Mouse (Mus musculus): ENCODE measurements at regions not wholly inside any gene's neighbourhood (a gene's known extent, or its start where the extent isn't known, plus 50 kb on each side); places are given as distances from the start of the nearest gene placed in this dataset.

DNA sequence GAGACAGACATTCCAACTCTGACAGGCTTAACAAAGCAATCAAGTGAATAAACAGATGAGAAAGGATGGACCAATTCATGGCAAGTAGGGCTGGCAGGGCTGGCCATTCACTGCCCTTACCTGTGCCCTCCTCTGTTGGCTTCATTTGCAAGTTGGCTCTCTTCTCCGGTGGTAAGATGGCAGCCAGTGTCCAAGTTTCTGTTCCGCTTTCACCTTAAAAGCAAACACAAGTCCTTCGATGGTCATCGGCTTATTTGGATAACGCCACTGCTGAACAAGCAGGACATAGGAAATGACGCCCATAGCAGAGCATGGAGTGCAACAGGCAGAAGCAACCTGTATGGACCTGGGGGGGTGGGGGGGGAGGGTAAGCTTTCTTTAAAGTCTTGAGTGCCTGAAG, 231.2 kb upstream of the Arid1b start:
- Histone ChIP-seq H3K4me3 (no peak overlapping the region), H3K36me3 (no peaks in the 10 kb centered on the region), H3K9ac (no peak overlapping the region), H3K4me2 (no peak overlapping the region), H3K27me3 (no peaks in the 10 kb centered on the region), H3K27ac (replicated peaks) (no peak overlapping the region), H3K4me1 (replicated peaks) (0 out of 2 replicates have a peak, but pooled peaks cover 3% of the 10 kb centered on the region), H3K9me3 (no peaks in the 10 kb centered on the region)
- 92% methylated on average over 6 of the region's 6 CpGs for WGBS
- no peak for ATAC-seq (ENCODE audit: low read depth)

DNA sequence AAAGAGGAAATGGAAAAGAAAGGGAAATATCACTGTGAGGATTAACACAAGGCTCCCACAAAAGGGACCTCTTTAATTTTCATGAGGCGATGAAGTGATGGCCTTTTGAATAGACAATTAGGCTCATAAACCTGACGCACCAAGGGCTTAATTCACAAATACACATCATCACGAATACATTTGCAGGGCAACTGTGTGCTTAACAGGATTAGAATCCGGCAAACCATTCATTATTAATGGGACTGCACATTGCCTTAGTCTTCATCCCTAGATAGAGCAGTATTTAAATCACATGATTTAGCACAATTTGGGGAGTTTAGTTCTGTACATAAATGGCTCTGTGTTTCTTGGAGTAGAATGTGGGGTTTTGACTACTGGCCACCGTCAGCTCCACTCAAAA, 228.4 kb upstream of the Arid1b start:
- no peak for ATAC-seq (ENCODE audit: low read depth)
- Histone ChIP-seq H3K4me3 (no peak overlapping the region), H3K9me3 (no peaks in the 10 kb centered on the region), H3K27me3 (no peaks in the 10 kb centered on the region), H3K9ac (no peak overlapping the region), H3K27ac (replicated peaks) (0 out of 2 replicates have a peak overlapping the region, but pooled peaks have one; percentile 10), H3K4me1 (replicated peaks) (peaks cover 3% of the 10 kb centered on the region; the same call in 1 of the 2 replicates), H3K4me2 (no peak overlapping the region), H3K36me3 (no peaks in the 10 kb centered on the region)
- WGBS: 34% methylated on average over 5 of the region's 5 CpGs

DNA sequence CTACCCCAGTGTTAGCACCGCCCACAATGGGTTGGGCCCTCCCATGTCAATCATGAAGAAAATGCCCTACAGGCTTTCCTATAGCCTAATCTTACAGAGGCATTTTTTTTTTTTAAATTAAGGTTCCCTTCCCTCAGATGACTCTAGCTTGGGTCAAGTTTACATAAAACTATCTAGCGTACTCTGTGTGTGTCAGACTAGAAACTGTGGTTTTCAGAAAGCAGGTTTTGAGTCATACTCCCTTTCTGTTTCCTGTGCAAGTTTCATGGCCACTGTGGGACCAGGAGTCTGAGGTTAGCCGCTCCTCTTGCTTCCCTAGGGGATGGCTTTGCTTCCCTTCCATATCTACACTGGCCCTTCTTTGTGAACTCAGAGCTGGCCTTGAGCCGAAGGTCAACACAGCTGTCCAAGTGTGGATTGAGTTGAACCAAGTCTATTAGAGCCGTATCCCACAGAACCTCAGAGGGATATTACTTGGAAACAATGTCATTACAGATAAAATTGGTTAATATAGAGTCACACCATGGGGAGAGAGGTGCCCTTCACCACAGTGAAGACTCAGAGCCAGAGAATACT, 226.1 kb upstream of the Arid1b start:
- Histone ChIP-seq H3K36me3 (no peaks in the 10 kb centered on the region), H3K9ac (no peak overlapping the region), H3K4me2 (no peak overlapping the region), H3K4me3 (no peak overlapping the region), H3K4me1 (replicated peaks) (peaks cover 3% of the 10 kb centered on the region; the same call in 1 of the 2 replicates), H3K27me3 (no peaks in the 10 kb centered on the region), H3K27ac (replicated peaks) (no peak overlapping the region), H3K9me3 (no peaks in the 10 kb centered on the region)
- 93% methylated on average over 5 of the region's 5 CpGs for WGBS
- no peak for ATAC-seq (ENCODE audit: low read depth)

DNA sequence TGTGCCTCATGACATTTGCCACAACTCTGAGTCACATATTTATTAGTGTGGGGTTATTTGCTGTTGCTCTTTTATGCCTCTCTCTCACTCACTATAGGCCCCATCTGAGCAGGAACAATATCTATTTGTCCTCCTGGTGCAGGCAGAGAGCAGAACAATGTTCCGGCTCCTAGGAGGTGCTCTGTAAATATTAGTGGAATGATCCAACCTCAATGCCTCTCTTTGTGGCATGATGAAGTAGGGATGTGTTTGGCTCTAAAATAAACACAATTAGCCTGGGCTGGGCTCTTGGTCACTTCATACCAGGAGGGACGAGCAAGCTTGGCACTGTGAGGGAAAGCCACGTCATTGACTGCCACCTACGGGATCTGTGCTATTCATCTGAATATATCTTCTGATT, 224.8 kb upstream of the Arid1b start:
- no peak overlapping the region for H3K9ac ChIP-seq
- H3K4me3 ChIP-seq: no peak overlapping the region
- no peaks in the 10 kb centered on the region for H3K36me3 ChIP-seq
- no peak overlapping the region for H3K4me2 ChIP-seq
- H3K27ac ChIP-seq (replicated peaks): no peak overlapping the region; the same call in 1 of the 2 replicates
- 47% methylated on average over 4 of the region's 4 CpGs for WGBS
- peaks cover 3% of the 10 kb centered on the region; the same call in 1 of the 2 replicates for H3K4me1 ChIP-seq (replicated peaks)
- no peaks in the 10 kb centered on the region for H3K27me3 ChIP-seq
- peak; percentile 50 for ATAC-seq (ENCODE audit: low read depth)
- H3K9me3 ChIP-seq: no peaks in the 10 kb centered on the region

DNA sequence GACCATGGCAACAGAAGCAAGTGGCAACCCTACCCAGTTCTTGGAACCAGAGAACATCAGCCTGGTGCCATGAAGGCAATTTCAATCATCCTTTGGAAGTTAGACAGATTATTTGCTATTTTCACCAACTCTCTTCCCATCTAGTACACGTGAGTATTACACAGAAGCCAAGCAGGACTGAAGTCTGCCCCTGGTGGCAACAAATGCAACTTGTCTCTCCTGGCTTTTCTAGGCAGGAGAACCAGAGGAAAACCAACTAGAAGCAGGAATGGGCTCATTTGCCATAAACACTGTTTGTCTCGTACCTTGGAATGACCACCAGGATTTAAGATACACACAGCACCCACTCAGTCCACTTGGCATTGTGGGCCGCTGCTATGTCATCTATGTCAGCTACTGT, 224.1 kb upstream of the Arid1b start:
- ATAC-seq (ENCODE audit: low read depth): no peak
- no peak overlapping the region for H3K4me2 ChIP-seq
- H3K4me3 ChIP-seq: no peak overlapping the region
- no peaks in the 10 kb centered on the region for H3K36me3 ChIP-seq
- H3K27me3 ChIP-seq: no peaks in the 10 kb centered on the region
- no peaks in the 10 kb centered on the region for H3K9me3 ChIP-seq
- H3K4me1 ChIP-seq (replicated peaks): peaks cover 3% of the 10 kb centered on the region; the same call in 1 of the 2 replicates
- 79% methylated on average over 3 of the region's 3 CpGs for WGBS
- no peak overlapping the region for H3K27ac ChIP-seq (replicated peaks)
- no peak overlapping the region for H3K9ac ChIP-seq

DNA sequence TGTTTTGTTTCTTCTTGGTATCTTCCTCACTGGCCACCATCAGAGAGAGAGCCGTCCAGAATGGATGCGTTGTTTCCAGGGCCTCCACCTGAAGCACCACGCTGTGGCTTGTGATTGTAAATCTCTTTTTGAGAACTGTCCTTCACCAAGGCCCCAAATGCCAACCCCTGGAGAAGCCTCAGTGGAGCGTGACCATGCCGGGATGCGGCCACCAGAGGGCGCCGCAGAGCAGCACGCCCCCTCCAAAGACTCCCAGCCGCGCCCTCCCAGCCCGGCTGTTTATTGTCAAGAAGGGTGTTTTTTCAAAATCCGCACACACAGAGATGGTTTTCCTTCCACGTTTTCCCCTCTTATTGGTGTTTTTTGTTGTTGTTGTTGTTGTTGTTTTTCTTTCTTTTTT, 216.0 kb upstream of the Arid1b start:
- H3K4me1 ChIP-seq (replicated peaks): 0 out of 2 replicates have a peak, but pooled peaks cover 5% of the 10 kb centered on the region
- H3K27ac ChIP-seq (replicated peaks): no peak overlapping the region
- H3K9me3 ChIP-seq: no peaks in the 10 kb centered on the region
- ATAC-seq (ENCODE audit: low read depth): peak; percentile 78
- no peak overlapping the region for H3K4me2 ChIP-seq
- no peak overlapping the region for H3K9ac ChIP-seq
- H3K27me3 ChIP-seq: no peaks in the 10 kb centered on the region
- 2% methylated on average over 14 of the region's 14 CpGs for WGBS
- H3K36me3 ChIP-seq: no peaks in the 10 kb centered on the region
- no peak overlapping the region for H3K4me3 ChIP-seq

DNA sequence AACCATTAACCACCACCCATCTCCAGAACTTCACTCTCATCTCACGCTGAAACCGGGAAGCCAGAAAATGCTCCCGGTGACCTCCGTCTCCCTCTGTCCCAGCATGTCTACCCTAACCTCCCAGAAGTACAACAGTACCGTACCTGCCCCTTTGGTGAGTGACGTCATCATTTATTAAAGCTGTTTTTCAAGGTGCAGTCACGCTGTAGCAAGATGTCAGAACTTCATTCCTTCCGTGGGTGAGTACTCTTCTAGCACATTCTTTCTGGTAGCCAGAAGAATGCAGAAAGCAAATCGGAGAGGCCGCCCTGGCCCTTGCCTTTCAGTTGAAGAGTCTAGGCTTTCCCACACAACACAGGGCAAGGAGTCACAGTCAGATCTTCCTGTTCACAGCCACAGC, 215.1 kb upstream of the Arid1b start:
- Histone ChIP-seq H3K4me3 (no peak overlapping the region), H3K27ac (replicated peaks) (no peak overlapping the region), H3K4me2 (no peak overlapping the region), H3K27me3 (no peaks in the 10 kb centered on the region), H3K4me1 (replicated peaks) (0 out of 2 replicates have a peak, but pooled peaks cover 5% of the 10 kb centered on the region), H3K36me3 (no peaks in the 10 kb centered on the region), H3K9me3 (no peaks in the 10 kb centered on the region), H3K9ac (no peak overlapping the region)
- ATAC-seq (ENCODE audit: low read depth): no peak
- 92% methylated on average over 10 of the region's 10 CpGs for WGBS

DNA sequence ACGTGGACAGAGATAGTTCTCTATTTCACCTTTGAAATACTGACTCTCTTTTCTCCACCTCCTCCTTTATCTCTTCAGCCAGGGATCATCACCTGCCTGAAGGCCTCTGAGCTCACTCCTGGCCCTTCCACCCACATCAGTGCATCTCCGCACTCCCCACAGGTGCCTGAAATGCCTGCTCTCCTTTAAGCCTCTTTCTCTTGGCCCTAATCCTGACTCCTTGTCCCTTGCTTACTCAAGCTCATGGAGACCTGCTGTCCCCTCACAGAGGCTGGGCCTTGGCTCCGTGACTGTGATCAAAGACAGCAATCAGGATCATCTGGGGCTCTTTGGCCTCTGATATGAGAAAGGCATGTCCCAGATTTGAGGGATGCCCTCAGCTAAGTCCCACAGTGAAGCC, 212.5 kb upstream of the Arid1b start:
- H3K4me3 ChIP-seq: no peak overlapping the region
- 94% methylated on average over 3 of the region's 3 CpGs for WGBS
- ATAC-seq (ENCODE audit: low read depth): no peak

DNA sequence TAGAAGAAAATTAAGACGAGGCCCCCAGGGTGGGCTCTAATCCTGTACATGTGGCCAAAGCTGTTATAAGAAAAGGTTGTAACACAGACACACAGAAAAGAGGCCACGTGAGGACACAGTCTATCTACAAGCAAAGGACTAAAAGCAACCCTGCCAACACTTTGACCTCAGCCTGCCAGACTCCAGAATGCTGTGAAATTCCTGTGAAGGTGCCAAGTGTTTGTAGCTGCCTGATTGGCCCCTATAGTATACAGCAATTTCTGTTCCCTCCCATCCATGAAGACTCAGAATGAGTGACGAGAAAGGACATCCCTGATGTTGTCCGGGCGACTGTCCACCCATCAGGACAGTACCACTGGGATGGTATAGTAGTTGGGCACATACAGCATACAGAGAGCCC, 209.8 kb upstream of the Arid1b start:
- no peaks in the 10 kb centered on the region for H3K9me3 ChIP-seq
- H3K4me3 ChIP-seq: no peak overlapping the region
- H3K36me3 ChIP-seq: no peaks in the 10 kb centered on the region
- WGBS: 84% methylated on average over 5 of the region's 5 CpGs
- no peaks in the 10 kb centered on the region for H3K4me1 ChIP-seq (replicated peaks)
- H3K4me2 ChIP-seq: no peak overlapping the region
- no peak overlapping the region for H3K27ac ChIP-seq (replicated peaks)
- no peak for ATAC-seq (ENCODE audit: low read depth)
- H3K9ac ChIP-seq: no peak overlapping the region
- H3K27me3 ChIP-seq: no peaks in the 10 kb centered on the region

More for the DNA sequence above, 212.5 kb upstream of the Arid1b start:
- H3K9me3 ChIP-seq: no peaks in the 10 kb centered on the region
- H3K27me3 ChIP-seq: no peaks in the 10 kb centered on the region
- H3K27ac ChIP-seq (replicated peaks): no peak overlapping the region
- no peaks in the 10 kb centered on the region for H3K36me3 ChIP-seq
- no peak overlapping the region for H3K4me2 ChIP-seq
- 0 out of 2 replicates have a peak, but pooled peaks cover 5% of the 10 kb centered on the region for H3K4me1 ChIP-seq (replicated peaks)
- no peak overlapping the region for H3K9ac ChIP-seq

DNA sequence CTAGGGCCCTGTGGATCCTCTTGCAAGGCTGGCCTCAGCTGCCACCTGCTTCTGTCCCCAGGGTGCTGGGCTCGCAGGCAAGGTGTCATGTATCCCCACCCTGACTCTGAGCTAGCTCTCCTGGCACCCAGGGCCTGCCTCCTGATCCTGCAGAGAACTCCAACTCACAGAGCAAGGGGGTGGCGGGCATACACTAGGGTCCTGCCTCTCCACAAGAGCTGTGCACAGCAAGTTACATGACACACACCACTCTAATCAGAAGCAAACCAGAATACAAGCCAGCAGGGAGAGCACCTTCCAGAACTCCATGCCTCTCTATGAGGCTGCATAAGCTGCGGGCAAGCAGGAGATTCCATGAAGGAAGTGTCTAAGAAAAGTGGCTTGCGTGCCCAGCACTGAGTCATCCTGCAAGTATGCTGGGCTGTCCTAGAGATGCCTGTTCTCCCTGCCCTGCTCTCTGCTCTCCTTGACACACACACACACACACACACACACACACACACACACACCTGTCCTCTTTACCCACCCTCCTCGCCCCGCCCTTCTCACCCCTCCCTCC, 208.8 kb upstream of the Arid1b start:
- H3K27ac ChIP-seq (replicated peaks): no peak overlapping the region
- no peak overlapping the region for H3K9ac ChIP-seq
- no peaks in the 10 kb centered on the region for H3K4me1 ChIP-seq (replicated peaks)
- no peak overlapping the region for H3K4me2 ChIP-seq
- no peaks in the 10 kb centered on the region for H3K9me3 ChIP-seq
- no peaks in the 10 kb centered on the region for H3K36me3 ChIP-seq
- H3K27me3 ChIP-seq: no peaks in the 10 kb centered on the region
- WGBS: 72% methylated on average over 6 of the region's 6 CpGs
- ATAC-seq (ENCODE audit: low read depth): no peak
- H3K4me3 ChIP-seq: no peak overlapping the region

DNA sequence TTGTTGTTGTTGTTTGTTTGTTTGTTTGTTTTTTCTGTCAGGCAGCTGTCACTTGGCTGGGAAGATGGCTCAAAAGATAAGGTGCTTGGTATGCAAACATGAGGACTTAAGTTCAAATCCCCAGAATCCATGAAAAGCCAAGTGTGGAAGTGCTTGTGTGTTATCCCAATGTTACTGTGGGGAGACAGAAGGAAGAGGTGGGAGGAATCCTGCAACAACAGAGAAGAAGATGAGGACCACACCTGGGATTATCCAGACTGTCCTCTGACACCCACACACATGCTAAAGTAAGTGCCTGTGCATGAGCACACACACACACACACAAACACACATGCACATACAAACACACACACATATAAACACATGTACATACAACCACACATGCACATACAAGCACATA, 207.6 kb upstream of the Arid1b start:
- no peak overlapping the region for H3K9ac ChIP-seq
- ATAC-seq (ENCODE audit: low read depth): no peak
- H3K9me3 ChIP-seq: no peaks in the 10 kb centered on the region
- H3K27ac ChIP-seq (replicated peaks): no peak overlapping the region
- H3K4me3 ChIP-seq: no peak overlapping the region
- H3K4me1 ChIP-seq (replicated peaks): no peaks in the 10 kb centered on the region
- no peaks in the 10 kb centered on the region for H3K27me3 ChIP-seq
- no peak overlapping the region for H3K4me2 ChIP-seq
- no peaks in the 10 kb centered on the region for H3K36me3 ChIP-seq

DNA sequence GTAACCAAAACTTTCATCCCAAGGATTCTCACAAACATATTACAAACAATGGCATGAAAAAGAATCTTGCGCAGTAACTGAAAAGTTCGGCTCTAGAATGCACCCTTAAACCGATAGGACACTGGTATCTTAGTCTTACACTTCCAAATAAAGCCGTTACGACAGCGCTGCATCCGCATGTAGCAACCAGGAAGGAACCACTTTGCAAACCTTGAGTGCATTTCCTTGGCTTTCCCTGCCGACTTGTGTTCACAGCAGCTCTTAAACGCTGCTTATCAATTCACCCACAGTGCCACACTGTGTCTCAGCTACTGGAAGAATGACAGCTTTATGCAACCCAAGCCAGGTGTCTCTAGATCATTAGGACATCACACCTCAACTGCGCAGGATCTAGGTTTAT, 202.3 kb upstream of the Arid1b start:
- ATAC-seq (ENCODE audit: low read depth): no peak
- H3K4me3 ChIP-seq: no peak overlapping the region
- no peak overlapping the region for H3K9ac ChIP-seq
- H3K4me2 ChIP-seq: no peak overlapping the region
- H3K4me1 ChIP-seq (replicated peaks): no peaks in the 10 kb centered on the region
- no peaks in the 10 kb centered on the region for H3K9me3 ChIP-seq
- H3K36me3 ChIP-seq: no peaks in the 10 kb centered on the region
- no peak overlapping the region for H3K27ac ChIP-seq (replicated peaks)
- H3K27me3 ChIP-seq: no peaks in the 10 kb centered on the region
- 89% methylated on average over 10 of the region's 10 CpGs for WGBS

DNA sequence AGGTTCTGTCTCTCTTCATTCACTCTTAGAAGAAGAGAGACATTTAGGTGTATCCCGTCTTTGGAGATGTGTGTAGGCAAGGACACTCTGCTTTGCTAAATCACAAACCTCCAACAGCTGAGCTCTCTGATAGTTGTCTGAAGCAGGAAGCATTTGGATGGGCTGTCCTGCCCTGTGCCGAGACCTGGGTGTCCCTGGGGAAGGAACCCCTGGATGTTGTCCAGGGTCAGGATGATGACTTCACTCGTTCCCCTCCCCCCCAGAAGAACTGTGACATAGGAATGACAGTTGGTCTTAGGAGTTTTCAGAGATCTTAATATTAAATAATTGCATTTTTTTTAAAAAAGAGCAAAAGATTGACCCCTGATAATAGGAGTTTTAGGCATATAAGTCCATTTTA, 197.9 kb upstream of the Arid1b start:
- H3K36me3 ChIP-seq: no peaks in the 10 kb centered on the region
- H3K27me3 ChIP-seq: no peaks in the 10 kb centered on the region
- no peaks in the 10 kb centered on the region for H3K4me1 ChIP-seq (replicated peaks)
- no peak overlapping the region for H3K27ac ChIP-seq (replicated peaks)
- no peak overlapping the region for H3K4me3 ChIP-seq
- ATAC-seq (ENCODE audit: low read depth): no peak
- no peaks in the 10 kb centered on the region for H3K9me3 ChIP-seq
- H3K4me2 ChIP-seq: no peak overlapping the region
- WGBS: 80% methylated on average over 3 of the region's 3 CpGs
- H3K9ac ChIP-seq: no peak overlapping the region
